Mouse (Mus musculus) effector memory CD4-positive, alpha-beta T cell, adult 7 months (primary cell): Measurements from ENCODE around the gene Grk4. TPM values are rescaled to one million over a fixed set of nuclear protein-coding genes. Genes with fewer than 3 reads are reported as not detected.

Experiments
- polyA plus RNA-seq: library from polyadenylated mRNA; unstranded; fragments of 100-300 nt; shearing (Covaris generic); gene quantifications from one replicate; pipeline ENCODE4 v1.2.1, GENCODE M21; 2017

Gene Grk4
- 6.4 TPM for polyA plus RNA-seq

GRCm38 (mm10) chr5:34659686-34660590, at the start of gene Grk4, which contains the start of gene Nop14:
TSS of gene Grk4 (plus strand) at chr5:34660379.
TSS of gene Nop14 (minus strand) at chr5:34660148.

GRCm38 (mm10) chr5:34636481-34637287, 23.5 kb upstream of the Grk4 start, which contains the start of gene Mfsd10:
TSS of gene Mfsd10 (minus strand) at chr5:34637212.

GRCm38 (mm10) chr5:34761509-34761908, 101.3 kb downstream of the Grk4 start, which contains the start of gene Htt:
TSS of gene Htt (plus strand) at chr5:34761740.

Other genes starting within 250 kb of the Grk4 start
- 34.5 TPM for gene Tnip2, start 146.4 kb upstream of the Grk4 start, polyA plus RNA-seq
- gene Sh3bp2, start 134.5 kb upstream of the Grk4 start, polyA plus RNA-seq: 6.0 TPM
- gene Add1, start 86.7 kb upstream of the Grk4 start, polyA plus RNA-seq: 170 TPM
- 49.5 TPM for gene Mfsd10, start 23.2 kb upstream of the Grk4 start, polyA plus RNA-seq
- gene Nop14, start 231 bp upstream of the Grk4 start, polyA plus RNA-seq: 53.7 TPM
- 13.8 TPM for gene Htt, start 101.4 kb downstream of the Grk4 start, polyA plus RNA-seq
- gene Msantd1, start 247.6 kb downstream of the Grk4 start, polyA plus RNA-seq: 0.93 TPM